Mouse (Mus musculus): ENCODE measurements around the gene Igf2bp1.
A peak's percentile ranks its signal among the peaks of the same experiment; 100 is the strongest.

Igf2bp1 gene

GRCm38 (mm10) chr11:96007516-96008235 lies 1.9 kb upstream of the Igf2bp1 start:
- DNase-seq (ENCODE audit: low spot score): no peak

GRCm38 (mm10) chr11:96006852-96007515 lies 1.2 kb upstream of the Igf2bp1 start:
- peak; percentile 23 for DNase-seq (ENCODE audit: low spot score)

- DNase-seq (ENCODE audit: low spot score): no peak
These were observed 669 bp upstream of the Igf2bp1 start for GRCm38 (mm10) chr11:96006367-96006851.

- DNase-seq (ENCODE audit: low spot score): peak; percentile 21
These were observed 842 bp downstream of the Igf2bp1 start for GRCm38 (mm10) chr11:96004793-96005402.

GRCm38 (mm10) chr11:96003969-96004792 lies 1.6 kb downstream of the Igf2bp1 start:
- DNase-seq (ENCODE audit: low spot score): no peak

- no peak for DNase-seq (ENCODE audit: low spot score)
These were observed 2.4 kb downstream of the Igf2bp1 start for GRCm38 (mm10) chr11:96003100-96003900.

- no peak for DNase-seq (ENCODE audit: low spot score)
These were observed 11.6 kb downstream of the Igf2bp1 start for GRCm38 (mm10) chr11:95994151-95994550.

- peak; percentile 30 for DNase-seq (ENCODE audit: low spot score)
These were observed 14.6 kb downstream of the Igf2bp1 start for GRCm38 (mm10) chr11:95990886-95991708.

- no peak for DNase-seq (ENCODE audit: low spot score)
These were observed 15.3 kb downstream of the Igf2bp1 start for GRCm38 (mm10) chr11:95990431-95990830.

GRCm38 (mm10) chr11:95989864-95990263 lies 15.9 kb downstream of the Igf2bp1 start:
- DNase-seq (ENCODE audit: low spot score): no peak

- peak; percentile 92 for DNase-seq (ENCODE audit: low spot score)
These were observed 17.2 kb downstream of the Igf2bp1 start for GRCm38 (mm10) chr11:95988533-95988932.

- no peak for DNase-seq (ENCODE audit: low spot score)
These were observed 17.8 kb downstream of the Igf2bp1 start for GRCm38 (mm10) chr11:95987854-95988447.

- peak; percentile 13 for DNase-seq (ENCODE audit: low spot score)
These were observed 23.3 kb downstream of the Igf2bp1 start for GRCm38 (mm10) chr11:95982475-95982874.

- no peak for DNase-seq (ENCODE audit: low spot score)
These were observed 23.9 kb downstream of the Igf2bp1 start for GRCm38 (mm10) chr11:95981804-95982203.

GRCm38 (mm10) chr11:95980762-95981418 lies 24.9 kb downstream of the Igf2bp1 start:
- DNase-seq (ENCODE audit: low spot score): peak; percentile 38

GRCm38 (mm10) chr11:95978487-95978886 lies 27.3 kb downstream of the Igf2bp1 start:
- no peak for DNase-seq (ENCODE audit: low spot score)

GRCm38 (mm10) chr11:95976290-95976689 lies 29.4 kb downstream of the Igf2bp1 start:
- DNase-seq (ENCODE audit: low spot score): no peak

- DNase-seq (ENCODE audit: low spot score): no peak
These were observed 30.0 kb downstream of the Igf2bp1 start for GRCm38 (mm10) chr11:95975694-95976093.

GRCm38 (mm10) chr11:95973187-95973586 lies 32.6 kb downstream of the Igf2bp1 start:
- no peak for DNase-seq (ENCODE audit: low spot score)

Measured in urinary bladder, postnatal 14 days (tissue).